Mouse (Mus musculus): Measurements from ENCODE around the gene Grin2d.

- TF ChIP-seq CTCF (IDR thresholded peaks at IDR 0.05; ENCODE audit: low read depth, low read length) (no peak), POLR2A (IDR thresholded peaks at IDR 0.05; ENCODE audit: borderline replicate concordance, low read depth, low read length) (no peak)
Measured at GRCm38 (mm10) chr7:45876895-45877294, 1.3 kb downstream of the Grin2d start.

All from bone marrow macrophage, adult 2 months (primary cell).